ENCODE assay signal across 36 mouse cellular contexts in genomic region chr6:146926415-146926980, GRCm38 (mm10). TPM values are rescaled to one million over a fixed set of nuclear protein-coding genes. Genes with fewer than 3 reads are reported as not detected.
A peak's percentile ranks its signal among the peaks of the same experiment; 100 is the strongest.
DNase-seq lines count a peak whose midpoint lies in the region; TF ChIP-seq lines count a peak whose summit lies in the region.
"Had no signal": no experiment of that assay in that cellular context is flagged by ENCODE, and none has a peak within 500 bp of the region (broad histone marks: within the 10 kb centered on the region; RNA-seq: fewer than 3 reads in every experiment).

No protein-coding gene starts in this region.

- H3K79me2 ChIP-seq in liver, adult 2 months (ENCODE audit: control insufficient read depth, insufficient read depth, low read length) = peaks cover 8% of the 10 kb centered on the region; the same call in 1 of the 2 replicates

- no peak for TF ChIP-seq POLR2A in kidney, adult 2 months (IDR thresholded peaks at IDR 0.05; ENCODE audit: low read depth, low read length)
- no peak for TF ChIP-seq POLR2A in liver, adult 2 months (IDR thresholded peaks at IDR 0.05; ENCODE audit: extremely low read depth, insufficient read depth, low read length)
- no peak for TF ChIP-seq POLR2A in embryonic fibroblast, embryonic 13.5 days (IDR thresholded peaks at IDR 0.05; ENCODE audit: low read depth, low read length)

- H3K27me3 ChIP-seq in kidney, adult 2 months (replicated peaks; ENCODE audit: control insufficient read depth, insufficient read depth, low read length) = no peaks in the 10 kb centered on the region
- H3K27me3 ChIP-seq in liver, adult 2 months (ENCODE audit: control insufficient read depth, insufficient read depth, low read length) = no peaks in the 10 kb centered on the region
- H3K27me3 ChIP-seq: embryonic facial prominence, embryonic 13.5 days; heart, embryonic 15.5 days; intestine, embryonic 15.5 days; midbrain, embryonic 15.5 days; neural tube, embryonic 15.5 days had no signal

- H3K4me1 ChIP-seq in kidney, adult 2 months (ENCODE audit: control insufficient read depth, insufficient read depth, low read length) = peaks cover 23% of the 10 kb centered on the region
- H3K4me1 ChIP-seq in liver, adult 2 months (ENCODE audit: control insufficient read depth, insufficient read depth, low read length) = peaks cover 26% of the 10 kb centered on the region
- peaks cover 26% of the 10 kb centered on the region for H3K4me1 ChIP-seq in embryonic fibroblast, embryonic 13.5 days (ENCODE audit: control insufficient read depth, insufficient read depth, low read length)
- H3K4me1 ChIP-seq: midbrain, embryonic 15.5 days; neural tube, embryonic 15.5 days had no signal

- DNase-seq in kidney, adult 2 months = no peak
- DNase-seq in kidney, postnatal 14 days = no peak
- DNase-seq in liver, adult 2 months (ENCODE audit: extremely low read depth, low read depth, low spot score) = peak; percentile 89
- DNase-seq in liver = no peak
- peak; percentile 57 for DNase-seq in Muller cell, postnatal 12 days (ENCODE audit: inconsistent ontology term)
- no peak for DNase-seq in spleen, adult 12 weeks (ENCODE audit: low spot score)
- DNase-seq: adrenal gland, postnatal 25 days; cerebellum, adult 18-20 months; cerebellum, postnatal 10 days; gastrocnemius, postnatal 10 days; kidney, adult 9 months; layer of hippocampus, adult 9-11 months; lung, adult 2 months; lung, postnatal 14 days; retina, postnatal 1 day; right cerebral cortex, postnatal 14 days; spleen, adult 18-20 months; thymus, postnatal 4 days had no signal

- no peaks in the 10 kb centered on the region for H3K36me3 ChIP-seq in kidney, adult 2 months (ENCODE audit: control insufficient read depth, insufficient read depth, low read length)
- H3K36me3 ChIP-seq in liver, adult 2 months (ENCODE audit: control insufficient read depth, insufficient read depth, low read length) = no peaks in the 10 kb centered on the region
- H3K36me3 ChIP-seq: embryonic facial prominence, embryonic 13.5 days; heart, embryonic 15.5 days; intestine, embryonic 15.5 days; midbrain, embryonic 10.5 days; midbrain, embryonic 15.5 days; neural tube, embryonic 15.5 days had no signal

- no peak for TF ChIP-seq CTCF in kidney, adult 2 months (conservative IDR thresholded peaks at IDR 0.05; ENCODE audit: insufficient read depth, insufficient read length, low read depth, low read length)
- no peak for TF ChIP-seq CTCF in liver, adult 2 months (IDR thresholded peaks at IDR 0.05; ENCODE audit: low read depth, low read length)
- TF ChIP-seq CTCF in embryonic fibroblast, embryonic 13.5 days (IDR thresholded peaks at IDR 0.05; ENCODE audit: borderline replicate concordance, insufficient read depth, low read length) = no peak

- H3K27ac ChIP-seq in kidney, adult 2 months (ENCODE audit: insufficient read depth, low read depth, low read length) = peak overlapping the region; percentile 45
- H3K27ac ChIP-seq in liver, adult 2 months (replicated peaks; ENCODE audit: insufficient read depth, low read depth, low read length) = peak overlapping the region; percentile 31; the same call in 1 of the 2 replicates
- H3K27ac ChIP-seq in embryonic fibroblast, embryonic 13.5 days (ENCODE audit: insufficient read depth, low read length) = peak overlapping the region; percentile 93
- H3K27ac ChIP-seq: heart, embryonic 15.5 days; hindbrain, postnatal 0 days; intestine, embryonic 15.5 days; midbrain, embryonic 10.5 days; midbrain, embryonic 15.5 days; neural tube, embryonic 15.5 days had no signal

- H3K9ac ChIP-seq in liver, adult 2 months (ENCODE audit: low read depth, low read length) = no peak overlapping the region
- H3K9ac ChIP-seq: embryonic facial prominence, embryonic 13.5 days; heart, embryonic 15.5 days; intestine, embryonic 15.5 days; midbrain, embryonic 15.5 days; neural tube, embryonic 15.5 days had no signal

- WGBS in kidney, adult 2 months = 46% methylated on average over 5 of the region's 5 CpGs
- 32% methylated on average over 5 of the region's 5 CpGs for WGBS in liver, adult 2 months

- H3K4me3 ChIP-seq in kidney, adult 2 months (ENCODE audit: insufficient read depth, low read depth, low read length) = no peak overlapping the region
- no peak overlapping the region for H3K4me3 ChIP-seq in liver, adult 2 months (ENCODE audit: insufficient read depth, low read depth, low read length)
- H3K4me3 ChIP-seq in embryonic fibroblast, embryonic 13.5 days (ENCODE audit: insufficient read depth, low read length) = no peak overlapping the region
- H3K4me3 ChIP-seq: embryonic facial prominence, embryonic 13.5 days; erythroblast, embryonic 14.5 days; heart, embryonic 15.5 days; intestine, embryonic 15.5 days; midbrain, embryonic 10.5 days; midbrain, embryonic 15.5 days; neural tube, embryonic 15.5 days had no signal

RNA-seq across cellular contexts. Expression of gene 1700034J05Rik, which starts 27.7 kb away (rescaled TPM):
- polyA plus RNA-seq in kidney, adult 2 months (2012; rRNA removed) = 0.07 TPM in 1 of 2 replicates, not detected in the other
- total RNA-seq in liver, adult 2 months (2014; rRNA removed) = not detected in 2 replicates
- polyA plus RNA-seq in liver, adult 2 months (2012; rRNA removed) = not detected in 2 replicates
- not detected in 2 replicates for polyA plus RNA-seq in embryonic fibroblast, embryonic 13.5 days (2011; ENCODE audit: insufficient read length, low read depth, missing spikeins)
- total RNA-seq: adrenal gland, adult 18-20 months; adrenal gland, postnatal 25 days; common myeloid progenitor, adult 5-6 weeks; gastrocnemius, postnatal 10 days; heart, postnatal 25 days; hindbrain, postnatal 0 days; left cerebral cortex, adult 18-20 months; left cerebral cortex, postnatal 14 days; megakaryocyte progenitor cell, adult 5-6 weeks; MEL had no signal
- polyA plus RNA-seq: erythroblast, embryonic 14.5 days; forebrain, embryonic 16.5 days; hindbrain, postnatal 0 days; lung, adult 2 months; midbrain, embryonic 15.5 days; neural tube, embryonic 15.5 days; thymus, postnatal 0 days had no signal

RNA-seq across cellular contexts. Expression of gene Ppfibp1, which starts 38.2 kb away (rescaled TPM):
- 20.6 and 23.4 TPM in 2 replicates for polyA plus RNA-seq in kidney, adult 2 months (2012; rRNA removed)
- 20.8 and 24.1 TPM in 2 replicates for total RNA-seq in liver, adult 2 months (2014; rRNA removed)
- 6.7 and 6.9 TPM in 2 replicates for polyA plus RNA-seq in liver, adult 2 months (2012; rRNA removed)
- 196 and 246 TPM in 2 replicates for polyA plus RNA-seq in embryonic fibroblast, embryonic 13.5 days (2011; ENCODE audit: insufficient read length, low read depth, missing spikeins)
- polyA plus RNA-seq: erythroblast, embryonic 14.5 days had no signal

Comparison
In these comparisons a context has a peak if more than half of its experiments do, and no peak if none do; other contexts are left out.
1. DNase-seq: peak in liver, adult 2 months (single experiment) and Muller cell, postnatal 12 days (single experiment); none in kidney, adult 2 months (single experiment), kidney, postnatal 14 days (single experiment), liver (single experiment) and spleen, adult 12 weeks (single experiment).
2. H3K27ac ChIP-seq: peak in every context shown above with its lines; median percentile 93 in embryonic fibroblast, embryonic 13.5 days; 45 in kidney, adult 2 months; 31 in liver, adult 2 months.